Mouse (Mus musculus) lung, embryonic 16.5 days (tissue): Measurements from ENCODE around the gene Pla2g1b. TPM values are rescaled to one million over a fixed set of nuclear protein-coding genes. Genes with fewer than 3 reads are reported as not detected.

Experiments used
- ATAC-seq: fragments of 200-750 bp; cut with Nextera tagmentation; 2 replicates; pipeline ENCODE4 v1.8.0; 2017; ENCODE audit warnings: low read depth, mild to moderate bottlenecking, moderate library complexity
- H3K27ac ChIP-seq: fragments of 300-500 bp; sonication (generic); 2 replicates; pipeline ENCODE4 v1.5.1; 2014; ENCODE audit warnings: mild to moderate bottlenecking, control low read depth, low read length
- H3K27me3 ChIP-seq: fragments of 300-500 bp; sonication (generic); 2 replicates; pipeline ENCODE4 v1.6.1; 2014; ENCODE audit warnings: low read depth, low read length, mixed read lengths; ENCODE audit not compliant: control insufficient read depth, insufficient read depth
- H3K36me3 ChIP-seq: fragments of 300-500 bp; sonication (generic); 2 replicates; pipeline ENCODE4 v1.6.1; 2014; ENCODE audit warnings: low read length; ENCODE audit not compliant: control insufficient read depth, insufficient read depth
- H3K4me1 ChIP-seq: fragments of 300-500 bp; sonication (generic); replicated peaks from 2 replicates; pipeline ENCODE4 v1.6.1; 2014; ENCODE audit warnings: low read length, mixed read lengths; ENCODE audit not compliant: control insufficient read depth, insufficient read depth
- H3K4me2 ChIP-seq: fragments of 300-500 bp; sonication (generic); 2 replicates; pipeline ENCODE4 v1.6.1; 2014; ENCODE audit warnings: low read depth, low read length, control low read depth
- H3K4me3 ChIP-seq: fragments of 300-500 bp; sonication (generic); 2 replicates; pipeline ENCODE4 v1.5.1; 2014; ENCODE audit warnings: mild to moderate bottlenecking, low read length, control low read depth
- H3K9ac ChIP-seq: fragments of 300-500 bp; sonication (generic); 2 replicates; pipeline ENCODE4 v1.6.1; 2014; ENCODE audit warnings: low read length, control low read depth
- H3K9me3 ChIP-seq: fragments of 300-500 bp; sonication (generic); 2 replicates; pipeline ENCODE4 v1.6.1; 2016; ENCODE audit warnings: low read length; ENCODE audit not compliant: control insufficient read depth
- WGBS: fragments of 180-500 bp; shearing (Covaris S2); extraction: QIAGEN DNeasy Blood & Tissue Kit; methylation state at CpG from one replicate; pipeline ENCODE4 v1.1.7; 2014; 5-methylcytosine and 5-hydroxymethylcytosine counted together
- polyA plus RNA-seq: library from polyadenylated mRNA; unstranded; fragments of >200 nt; fragmentation: Nextera tagmentation; extraction: Ambion mirVana; gene quantifications from 2 replicates; pipeline ENCODE4 v1.2.1, GENCODE M21; 2015

Gene Pla2g1b
- polyA plus RNA-seq, 1 experiment from 2014 or later: 9.8 TPM

DNA sequence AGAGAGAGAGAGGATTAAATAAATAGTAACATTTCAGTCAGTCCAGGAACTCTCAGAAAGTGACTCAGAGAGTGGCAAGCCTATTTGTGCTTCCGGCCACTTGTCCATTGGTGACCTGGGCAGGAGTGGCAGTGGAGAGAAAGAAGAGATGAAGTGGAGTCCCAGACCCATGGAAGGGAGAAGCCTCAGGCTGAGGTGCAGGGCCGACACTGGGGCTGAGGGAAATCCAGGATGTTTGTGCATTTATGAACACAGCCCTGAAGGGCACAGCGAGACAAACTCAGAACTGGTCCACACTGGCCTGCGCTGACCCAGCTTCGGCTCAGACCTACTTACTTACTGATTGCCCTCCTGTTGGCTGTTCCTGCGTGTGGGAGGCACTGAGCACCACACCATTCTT is 3.7 kb downstream of the Pla2g1b start:
- Histone ChIP-seq H3K27me3 (no peaks in the 10 kb centered on the region), H3K27ac (0 out of 2 replicates have a peak overlapping the region, but pooled peaks have one; percentile 16), H3K4me1 (no peaks in the 10 kb centered on the region; the same call in 1 of the 2 replicates), H3K9me3 (no peaks in the 10 kb centered on the region), H3K4me3 (no peak overlapping the region), H3K4me2 (no peak overlapping the region), H3K36me3 (no peaks in the 10 kb centered on the region), H3K9ac (no peak overlapping the region)
- ATAC-seq: peak; percentile 62
- 49% methylated on average over 6 of the region's 6 CpGs for WGBS

DNA sequence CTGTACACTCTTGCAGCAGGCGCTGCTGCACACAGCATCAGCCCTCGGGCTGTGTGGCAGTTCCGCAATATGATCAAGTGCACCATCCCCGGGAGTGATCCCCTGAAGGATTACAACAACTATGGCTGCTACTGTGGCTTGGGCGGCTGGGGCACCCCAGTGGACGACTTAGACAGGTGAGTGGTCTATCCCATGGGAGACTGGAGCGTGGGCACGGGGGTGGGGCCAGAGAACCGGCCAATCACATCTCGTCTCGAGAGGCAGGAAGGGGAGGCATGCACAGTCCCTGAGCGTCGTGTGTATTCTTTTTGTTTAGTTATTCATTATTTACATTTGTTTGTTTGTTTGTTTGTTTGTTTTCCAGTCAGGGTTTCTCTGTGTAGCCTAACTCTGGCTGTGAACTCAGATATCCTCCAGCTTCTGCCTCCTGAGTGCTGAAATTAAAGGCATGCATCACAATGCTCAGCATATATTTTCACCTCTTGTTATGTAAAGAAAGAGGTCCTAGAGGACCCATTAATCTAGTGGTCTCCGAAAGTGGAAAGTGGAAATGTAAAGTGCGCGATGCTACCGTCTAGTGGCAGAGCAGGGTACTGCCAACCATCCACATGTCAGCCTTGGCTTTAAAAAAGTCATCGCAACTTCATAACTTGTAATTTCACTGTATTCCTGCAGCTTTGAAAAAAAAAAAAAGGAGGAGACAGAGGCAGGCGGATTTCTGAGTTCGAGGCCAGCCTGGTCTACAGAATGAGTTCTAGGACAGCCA is 4.9 kb downstream of the Pla2g1b start:
- WGBS: 35% methylated on average over 20 of the region's 20 CpGs
- H3K4me3 ChIP-seq: no peak overlapping the region
- no peaks in the 10 kb centered on the region for H3K9me3 ChIP-seq
- no peak overlapping the region for H3K27ac ChIP-seq
- no peaks in the 10 kb centered on the region for H3K36me3 ChIP-seq
- peaks cover 2% of the 10 kb centered on the region; the same call in 1 of the 2 replicates for H3K4me1 ChIP-seq
- no peak overlapping the region for H3K4me2 ChIP-seq
- H3K9ac ChIP-seq: no peak overlapping the region
- H3K27me3 ChIP-seq: no peaks in the 10 kb centered on the region
- no peak for ATAC-seq

DNA sequence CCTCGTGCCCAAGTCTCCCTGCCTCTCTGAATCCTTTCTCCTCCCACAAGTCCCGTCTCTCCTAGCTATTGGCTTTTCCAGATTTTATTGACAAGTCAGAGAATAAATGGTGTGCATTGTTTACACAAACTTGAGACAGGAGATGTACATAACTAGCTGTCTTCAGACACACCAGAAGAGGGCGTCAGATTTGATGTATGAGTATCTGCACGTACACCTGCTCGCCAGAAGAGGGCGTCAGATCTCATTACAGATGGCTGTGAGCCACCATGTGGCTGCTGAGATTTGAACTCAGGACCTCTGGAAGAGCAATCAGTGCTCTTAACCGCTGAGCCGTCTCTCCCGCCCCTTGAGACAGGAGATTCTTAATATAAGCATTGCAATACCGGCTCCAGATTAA is 7.1 kb downstream of the Pla2g1b start:
- no peak overlapping the region for H3K4me3 ChIP-seq
- ATAC-seq: no peak
- no peak overlapping the region for H3K4me2 ChIP-seq
- H3K27ac ChIP-seq: no peak overlapping the region
- H3K27me3 ChIP-seq: no peaks in the 10 kb centered on the region
- no peaks in the 10 kb centered on the region for H3K9me3 ChIP-seq
- peaks cover 2% of the 10 kb centered on the region; the same call in 1 of the 2 replicates for H3K4me1 ChIP-seq
- whole genome bisulfite sequencing: 68% methylated on average over 10 of the region's 10 CpGs
- no peak overlapping the region for H3K9ac ChIP-seq
- no peaks in the 10 kb centered on the region; the same call in 1 of the 2 replicates for H3K36me3 ChIP-seq

DNA sequence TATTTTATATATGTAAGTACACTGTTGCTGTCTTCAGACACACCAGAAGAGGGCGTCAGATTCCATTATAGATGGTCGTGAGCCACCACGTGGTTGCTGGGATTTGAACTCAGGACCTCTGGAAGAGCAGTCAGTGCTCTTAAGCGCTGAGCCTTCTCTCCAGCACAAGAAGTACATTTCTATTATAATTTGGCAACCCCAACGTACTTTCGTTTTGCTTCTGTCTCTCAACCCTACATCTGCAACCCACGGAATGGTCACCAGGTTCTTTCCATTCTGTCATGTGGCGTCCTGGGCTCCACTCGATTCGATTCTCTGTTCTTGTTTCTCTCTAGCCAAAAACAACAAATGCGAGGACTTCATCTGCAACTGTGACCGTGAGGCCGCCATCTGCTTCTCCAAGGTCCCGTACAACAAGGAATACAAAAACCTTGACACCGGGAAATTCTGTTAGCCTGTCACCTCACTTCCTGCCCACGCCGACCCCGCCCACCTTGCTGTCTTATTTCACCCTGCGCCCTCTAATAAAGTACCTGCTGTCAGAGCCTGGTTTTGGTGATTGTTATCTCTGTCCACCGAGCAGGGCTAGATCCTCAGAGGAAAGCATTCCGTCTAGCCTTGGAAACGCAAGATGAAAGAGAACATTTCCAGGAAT is 8.2 kb downstream of the Pla2g1b start:
- no peak for ATAC-seq
- Histone ChIP-seq H3K4me3 (no peak overlapping the region), H3K4me1 (peaks cover 2% of the 10 kb centered on the region; the same call in 1 of the 2 replicates), H3K9me3 (no peaks in the 10 kb centered on the region), H3K4me2 (no peak overlapping the region), H3K27me3 (no peaks in the 10 kb centered on the region), H3K36me3 (no peaks in the 10 kb centered on the region; the same call in 1 of the 2 replicates), H3K9ac (no peak overlapping the region), H3K27ac (no peak overlapping the region)
- WGBS: 58% methylated on average over 22 of the region's 22 CpGs

DNA sequence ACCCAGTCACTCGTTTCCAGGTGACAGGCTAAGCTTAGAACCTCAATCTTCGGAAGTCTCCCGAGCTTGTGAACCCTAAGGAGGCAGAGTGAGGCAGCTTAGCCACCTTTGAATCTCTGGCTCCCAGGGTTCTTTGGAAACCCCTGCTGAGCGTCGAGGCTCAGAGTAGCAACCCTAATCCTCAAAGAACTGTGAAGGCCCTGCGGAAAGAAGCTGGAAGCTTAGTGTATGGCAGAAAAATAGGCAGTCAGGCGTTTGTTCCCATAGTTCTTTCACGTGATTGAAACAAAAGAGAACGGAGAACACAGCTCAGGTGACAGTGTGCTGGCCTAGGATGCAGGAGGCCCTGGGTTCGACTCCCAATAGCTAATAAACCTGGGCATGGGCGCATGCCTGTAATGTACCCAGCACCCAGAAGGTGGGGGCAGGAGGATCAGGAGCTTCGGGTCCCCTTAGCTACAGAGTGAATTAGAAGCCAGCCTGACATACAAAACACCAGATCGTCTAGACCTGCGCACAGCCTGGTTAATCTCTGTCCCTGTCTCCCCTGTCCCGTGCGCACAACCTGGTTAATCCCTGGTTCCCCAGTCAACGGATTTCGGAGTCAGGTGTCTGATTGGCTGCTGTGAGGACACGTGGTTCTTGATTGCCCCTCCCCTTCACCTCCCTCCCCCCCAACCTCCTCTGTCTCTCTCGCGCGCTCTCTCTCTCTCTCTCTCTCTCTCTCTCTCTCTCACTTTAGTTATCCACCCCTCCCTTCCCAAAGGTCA is 9.5 kb downstream of the Pla2g1b start:
- H3K27me3 ChIP-seq: no peaks in the 10 kb centered on the region
- H3K4me3 ChIP-seq: peak overlapping the region; percentile 48
- peak; percentile 81 for ATAC-seq
- H3K9ac ChIP-seq: peak overlapping the region; percentile 51
- WGBS: 14% methylated on average over 22 of the region's 22 CpGs
- peaks cover 2% of the 10 kb centered on the region; the same call in 1 of the 2 replicates for H3K4me1 ChIP-seq
- H3K4me2 ChIP-seq: peak overlapping the region; percentile 59
- H3K9me3 ChIP-seq: no peaks in the 10 kb centered on the region
- H3K36me3 ChIP-seq: no peaks in the 10 kb centered on the region; the same call in 1 of the 2 replicates
- H3K27ac ChIP-seq: no peak overlapping the region

DNA sequence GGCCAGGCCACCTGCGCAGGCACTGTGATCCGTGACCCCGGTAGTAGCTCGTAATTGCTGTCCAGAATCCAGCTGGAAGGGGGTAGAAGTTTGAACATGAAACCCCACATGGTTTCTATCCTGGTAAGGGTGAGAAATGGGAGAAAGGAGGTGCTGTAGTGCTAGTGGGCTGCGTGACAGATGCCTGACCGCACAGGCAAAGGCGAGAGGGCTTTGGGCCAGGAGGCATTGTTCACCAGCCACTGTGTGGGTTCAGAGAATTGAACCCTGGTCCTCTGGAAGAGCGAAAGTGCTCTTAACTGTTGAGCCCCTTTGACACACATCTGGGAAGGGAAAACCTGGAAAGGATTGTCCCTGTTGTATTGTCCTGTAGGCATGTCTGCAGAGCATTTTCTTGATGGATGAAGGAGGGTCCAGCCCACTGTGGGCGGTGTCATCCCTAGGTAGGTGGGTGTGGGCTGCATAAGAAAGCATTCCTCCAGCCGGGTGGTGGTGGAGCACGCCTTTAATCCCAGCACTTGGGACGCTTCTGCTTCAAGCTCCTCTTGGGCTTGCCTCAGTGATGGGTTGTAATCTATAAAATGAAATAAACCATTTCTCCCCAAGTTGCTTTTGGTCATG is 10.2 kb downstream of the Pla2g1b start:
- WGBS: 33% methylated on average over 12 of the region's 12 CpGs
- no peaks in the 10 kb centered on the region for H3K9me3 ChIP-seq
- no peaks in the 10 kb centered on the region; the same call in 1 of the 2 replicates for H3K36me3 ChIP-seq
- peak overlapping the region; percentile 59 for H3K4me2 ChIP-seq
- H3K9ac ChIP-seq: peak overlapping the region; percentile 51
- H3K4me1 ChIP-seq: 0 out of 2 replicates have a peak, but pooled peaks cover 2% of the 10 kb centered on the region
- H3K4me3 ChIP-seq: peak overlapping the region; percentile 48
- H3K27ac ChIP-seq: no peak overlapping the region
- ATAC-seq: peak; percentile 34; the same call in 1 of the 2 replicates
- no peaks in the 10 kb centered on the region; the same call in 1 of the 2 replicates for H3K27me3 ChIP-seq

DNA sequence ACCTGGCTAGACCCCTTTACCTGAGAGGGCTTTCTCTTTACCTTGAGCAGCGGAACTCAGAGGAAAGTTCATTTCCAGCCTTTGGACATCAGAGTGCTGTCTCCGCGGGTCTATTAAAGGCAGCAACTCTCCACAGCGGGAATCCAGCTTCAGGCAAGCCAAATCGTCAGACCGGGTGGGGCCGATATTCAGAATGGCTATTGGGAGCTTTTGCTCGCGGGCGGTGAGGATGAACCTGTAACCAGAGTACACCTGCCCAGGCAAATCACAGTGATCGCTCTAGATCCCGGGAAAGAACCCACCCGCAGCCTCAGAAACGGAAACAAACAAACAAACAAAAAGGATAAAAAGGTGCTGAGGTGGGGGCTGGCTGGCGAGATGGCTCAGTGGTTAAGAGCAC is 13.5 kb downstream of the Pla2g1b start:
- H3K4me3 ChIP-seq: no peak overlapping the region
- H3K4me1 ChIP-seq: peaks cover 12% of the 10 kb centered on the region; the same call in 1 of the 2 replicates
- H3K27ac ChIP-seq: no peak overlapping the region
- H3K27me3 ChIP-seq: no peaks in the 10 kb centered on the region; the same call in 1 of the 2 replicates
- 53% methylated on average over 15 of the region's 15 CpGs for WGBS
- no peaks in the 10 kb centered on the region; the same call in 1 of the 2 replicates for H3K36me3 ChIP-seq
- ATAC-seq: no peak
- H3K9me3 ChIP-seq: no peaks in the 10 kb centered on the region
- H3K4me2 ChIP-seq: no peak overlapping the region
- no peak overlapping the region for H3K9ac ChIP-seq

DNA sequence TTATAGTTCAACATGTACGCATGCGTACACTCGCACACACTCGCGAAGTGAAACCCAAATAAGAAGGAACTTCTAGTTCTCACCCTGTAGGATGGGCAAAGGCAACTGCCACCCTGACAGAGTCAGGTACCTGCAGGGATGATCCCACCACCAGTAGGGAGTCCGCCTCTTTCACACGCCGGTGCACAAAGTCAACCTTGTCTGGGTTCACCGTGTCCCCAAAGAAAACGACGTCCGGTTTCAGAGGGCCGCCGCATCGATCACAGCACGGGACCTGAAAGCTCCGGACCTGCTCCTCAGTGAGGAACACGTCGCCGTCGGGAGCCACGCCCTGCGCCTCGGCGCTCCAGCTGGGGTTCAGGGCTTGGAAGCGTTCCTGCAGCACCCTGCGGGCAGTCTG is 14.0 kb downstream of the Pla2g1b start:
- ATAC-seq: no peak
- Histone ChIP-seq H3K9me3 (no peaks in the 10 kb centered on the region), H3K27me3 (no peaks in the 10 kb centered on the region; the same call in 1 of the 2 replicates), H3K36me3 (no peaks in the 10 kb centered on the region; the same call in 1 of the 2 replicates), H3K4me3 (peak overlapping the region; percentile 28), H3K4me1 (peaks cover 12% of the 10 kb centered on the region), H3K9ac (no peak overlapping the region), H3K4me2 (peak overlapping the region; percentile 41), H3K27ac (no peak overlapping the region)
- WGBS: 26% methylated on average over 27 of the region's 27 CpGs
